ENCODE assay signal across 12 mouse cellular contexts in the genomic region with DNA sequence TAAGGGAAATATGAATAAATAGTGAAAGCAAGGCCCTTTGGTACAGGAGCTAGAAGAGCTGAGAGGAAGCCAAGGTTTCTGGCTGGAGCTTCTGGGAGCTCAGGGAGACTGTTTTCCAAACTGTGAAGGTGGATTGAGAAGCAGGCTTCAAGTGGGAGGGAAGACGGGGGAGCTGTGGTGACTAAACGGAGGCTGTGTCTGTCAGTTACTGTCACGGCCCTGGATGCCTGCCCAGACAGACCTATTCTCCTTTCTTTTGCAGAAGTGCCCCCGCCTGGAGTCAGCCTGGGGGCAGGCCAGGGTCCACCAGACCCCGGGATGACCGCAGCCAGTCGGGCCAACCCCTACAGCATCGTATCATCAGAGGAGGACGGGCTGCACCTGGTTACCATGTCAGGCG. TPM values are rescaled to one million over a fixed set of nuclear protein-coding genes. Genes with fewer than 3 reads are reported as not detected.
DNase-seq lines count a peak whose midpoint lies in the region; ATAC-seq lines count a peak whose summit lies in the region.
"Had no signal": no experiment of that assay in that cellular context is flagged by ENCODE, and none has a peak within 500 bp of the region (broad histone marks: within the 10 kb centered on the region; RNA-seq: fewer than 3 reads in every experiment).

No protein-coding gene starts in this region.

- H3K9me3 ChIP-seq in heart, embryonic 14.5 days (ENCODE audit: control insufficient read depth, low read length) = no peaks in the 10 kb centered on the region
- no peaks in the 10 kb centered on the region for H3K9me3 ChIP-seq in forebrain, embryonic 14.5 days (replicated peaks; ENCODE audit: control insufficient read depth, low read length)
- H3K9me3 ChIP-seq: embryonic facial prominence, embryonic 12.5 days; limb, embryonic 12.5 days had no signal

- WGBS in heart, embryonic 14.5 days = 56% methylated on average over 10 of the region's 10 CpGs
- WGBS in forebrain, embryonic 14.5 days = 80% methylated on average over 10 of the region's 10 CpGs

- peaks cover 12 to 23% of the 10 kb centered on the region in 2 experiments for H3K4me1 ChIP-seq in heart, embryonic 14.5 days (ENCODE audit: control insufficient read depth in 2 of 2, insufficient read depth in 2 of 2, low read length in 2 of 2)
- H3K4me1 ChIP-seq in forebrain, embryonic 14.5 days (ENCODE audit: control insufficient read depth, insufficient read depth, low read length) = no peaks in the 10 kb centered on the region

- H3K4me2 ChIP-seq in heart, embryonic 14.5 days (ENCODE audit: low read length) = no peak overlapping the region
- H3K4me2 ChIP-seq in forebrain, embryonic 14.5 days (ENCODE audit: low read length) = no peak overlapping the region
- H3K4me2 ChIP-seq: embryonic facial prominence, embryonic 12.5 days; limb, embryonic 12.5 days had no signal

- peaks cover 4% of the 10 kb centered on the region; the same call in 1 of the 2 replicates for H3K36me3 ChIP-seq in heart, embryonic 14.5 days (ENCODE audit: control insufficient read depth, insufficient read depth, low read length)
- no peaks in the 10 kb centered on the region for H3K36me3 ChIP-seq in forebrain, embryonic 14.5 days (ENCODE audit: control insufficient read depth, insufficient read depth, low read length)
- H3K36me3 ChIP-seq: embryonic facial prominence, embryonic 12.5 days; limb, embryonic 12.5 days had no signal

- no peak overlapping the region for H3K4me3 ChIP-seq in heart, embryonic 14.5 days (ENCODE audit: control insufficient read depth in 1 of 2, insufficient read depth in 1 of 2, low read depth in 1 of 2, low read length in 2 of 2)
- no peak overlapping the region for H3K4me3 ChIP-seq in forebrain, embryonic 14.5 days (ENCODE audit: low read depth, low read length)
- H3K4me3 ChIP-seq: embryonic facial prominence, embryonic 12.5 days; limb, embryonic 12.5 days had no signal

- no peak for DNase-seq in heart, postnatal 25 days (ENCODE audit: low spot score)
- peak; percentile 91 for DNase-seq in brain, adult 2 months (ENCODE audit: low read depth, low spot score)
- peak; percentile 39 to 45 for DNase-seq in frontal cortex, postnatal 14 days (ENCODE audit: low spot score in 2 of 2)
- peak; percentile 66 to 80 for DNase-seq in left cerebral cortex, postnatal 36 days (ENCODE audit: low spot score in 2 of 2)
- DNase-seq in spleen, postnatal 4 days (ENCODE audit: low spot score in 2 of 2) = no peak
- DNase-seq in forebrain, embryonic 14.5 days (ENCODE audit: low spot score) = no peak
- no peak for DNase-seq in ovary, postnatal 10 days (ENCODE audit: low spot score)
- DNase-seq: gastrocnemius, postnatal 10 days; kidney, adult 8-10 months had no signal

- no peak for ATAC-seq in heart, embryonic 14.5 days (ENCODE audit: insufficient number of reproducible peaks, insufficient read depth, low FRiP score, low read depth)
- ATAC-seq in forebrain, embryonic 14.5 days = no peak

- peak overlapping the region; percentile 12 to 52; a peak in 3 of 4 replicates for H3K27ac ChIP-seq in heart, embryonic 14.5 days (replicated peaks in 1 of 2; ENCODE audit: control insufficient read depth in 1 of 2, insufficient read depth in 1 of 2, low read depth in 2 of 2, low read length in 2 of 2)
- no peak overlapping the region for H3K27ac ChIP-seq in forebrain, embryonic 14.5 days (ENCODE audit: low read depth, low read length)
- H3K27ac ChIP-seq: embryonic facial prominence, embryonic 12.5 days; limb, embryonic 12.5 days had no signal

- peak overlapping the region; percentile 17; the same call in 1 of the 2 replicates for H3K9ac ChIP-seq in heart, embryonic 14.5 days (ENCODE audit: low read length)
- H3K9ac ChIP-seq in forebrain, embryonic 14.5 days (ENCODE audit: low read length) = no peak overlapping the region
- H3K9ac ChIP-seq: embryonic facial prominence, embryonic 12.5 days; limb, embryonic 12.5 days had no signal

- no peaks in the 10 kb centered on the region for H3K27me3 ChIP-seq in heart, embryonic 14.5 days (ENCODE audit: control insufficient read depth, insufficient read depth, low read length)
- H3K27me3 ChIP-seq in forebrain, embryonic 14.5 days (replicated peaks; ENCODE audit: control insufficient read depth, insufficient read depth, low read length) = no peaks in the 10 kb centered on the region
- H3K27me3 ChIP-seq: embryonic facial prominence, embryonic 12.5 days; limb, embryonic 12.5 days had no signal

- intact Hi-C loops in heart, postnatal 25 days (cut with DNase I) = no loop called here
- intact Hi-C loops in left cerebral cortex, postnatal 36 days (cut with DNase I) = no loop called here

RNA-seq across cellular contexts. Expression of gene Kcnj12, which starts 46.5 kb away (rescaled TPM):
- 5.4 and 5.8 TPM in 2 replicates for polyA plus RNA-seq in heart, embryonic 14.5 days (2014; fragmentation: Nextera tagmentation; extraction: Ambion mirVana)
- 10 to 100 TPM; 25.2 to 28.6 TPM for total RNA-seq in heart, postnatal 25 days (2021)
- total RNA-seq in left cerebral cortex, postnatal 36 days (2021) = 10 to 100 TPM; 17.9 to 18.2 TPM
- polyA plus RNA-seq in forebrain, embryonic 14.5 days (2014; fragmentation: Nextera tagmentation; extraction: Ambion mirVana) = 1.0 and 1.4 TPM in 2 replicates

RNA-seq across cellular contexts. Expression of gene Tnfrsf13b, which starts 57.7 kb away (rescaled TPM):
- 1.8 and 1.9 TPM in 2 replicates for polyA plus RNA-seq in heart, embryonic 14.5 days (2014; fragmentation: Nextera tagmentation; extraction: Ambion mirVana)
- total RNA-seq in heart, postnatal 25 days (2021) = 1 to 10 TPM in 1 of 2 experiments, under 1 TPM in 1; 0.44 to 1.0 TPM
- total RNA-seq in left cerebral cortex, postnatal 36 days (2021) = 1 to 10 TPM in 1 of 2 experiments, under 1 TPM in 1; 0.96 to 1.9 TPM
- 1.1 and 1.2 TPM in 2 replicates for polyA plus RNA-seq in forebrain, embryonic 14.5 days (2014; fragmentation: Nextera tagmentation; extraction: Ambion mirVana)

Comparison
In these comparisons a context has a peak if more than half of its experiments do, and no peak if none do; other contexts are left out.
1. DNase-seq: peak in brain, adult 2 months (single experiment), frontal cortex, postnatal 14 days (2 of 2) and left cerebral cortex, postnatal 36 days (2 of 2); none in heart, postnatal 25 days (single experiment), spleen, postnatal 4 days (0 of 2), forebrain, embryonic 14.5 days (single experiment) and ovary, postnatal 10 days (single experiment).